8 mouse cellular contexts compared by ENCODE assay signal in genomic region chr12:52005877-52006632, GRCm38 (mm10). TPM values are rescaled to one million over a fixed set of nuclear protein-coding genes. Genes with fewer than 3 reads are reported as not detected.
DNase-seq lines count a peak whose midpoint lies in the region; ATAC-seq and TF ChIP-seq lines count a peak whose summit lies in the region.

Gene Dtd2, minus strand, starts transcription at chr12:52006501.

- intact Hi-C loops in left cerebral cortex, adult 2 months (cut with DNase I): loop anchor here (10.0 kb wide), 1 partner anchor 889 kb away; no protein-coding TSS in a partner anchor

- H3K4me3 ChIP-seq in hindbrain, postnatal 0 days (ENCODE audit: low read length): peak within 1 kb of the TSS; percentile 72
- peak within 1 kb of the TSS; percentile 85 for H3K4me3 ChIP-seq in left cerebral cortex, adult 2 months

- 2% methylated on average over 46 of the region's 46 CpGs for WGBS in hindbrain, postnatal 0 days

- peak; percentile 92 for DNase-seq in T-cell, adult 2 months (ENCODE audit: low spot score)
- peak; percentile 91 to 95 for DNase-seq in cerebellum, postnatal 36 days
- peak; percentile 90 for DNase-seq in gastrocnemius, adult 18-20 months (ENCODE audit: low spot score)
- peak; percentile 96 for DNase-seq in hindbrain, postnatal 0 days (ENCODE audit: low spot score)
- DNase-seq in left cerebral cortex, adult 2 months (ENCODE audit: extremely low spot score in 1 of 2, low spot score in 2 of 2): peak; percentile 91 to 93
- peak; percentile 91 for DNase-seq in right cerebral cortex, adult 2 months (ENCODE audit: low spot score in 2 of 2)
- peak; percentile 93 for DNase-seq in urinary bladder, postnatal 14 days (ENCODE audit: low spot score)

- H3K9ac ChIP-seq in hindbrain, postnatal 0 days (replicated peaks; ENCODE audit: low read length): peak within 1 kb of the TSS; percentile 60

- peak; percentile 98 for ATAC-seq in hindbrain, postnatal 0 days
- peak; percentile 95 for ATAC-seq in megakaryocyte, adult 5-6 weeks (ENCODE audit: poor library complexity, severe bottlenecking)

- H3K27me3 ChIP-seq in hindbrain, postnatal 0 days (ENCODE audit: insufficient read depth, low read length): no peaks in the 10 kb centered on the region

- peak within 1 kb of the TSS; percentile 74 for H3K4me2 ChIP-seq in hindbrain, postnatal 0 days (ENCODE audit: low read depth, low read length)

- H3K9me3 ChIP-seq in hindbrain, postnatal 0 days (ENCODE audit: low read length): no peaks in the 10 kb centered on the region

- no peaks in the 10 kb centered on the region for H3K4me1 ChIP-seq in hindbrain, postnatal 0 days (ENCODE audit: insufficient read depth, low read length)

- peak within 1 kb of the TSS; percentile 82 for H3K27ac ChIP-seq in hindbrain, postnatal 0 days
- H3K27ac ChIP-seq in left cerebral cortex, adult 2 months: peak within 1 kb of the TSS; percentile 74

- no peaks in the 10 kb centered on the region for H3K36me3 ChIP-seq in hindbrain, postnatal 0 days (ENCODE audit: insufficient read depth, low read length)

- TF ChIP-seq CTCF in hindbrain, postnatal 0 days (IDR thresholded peaks at IDR 0.05; ENCODE audit: low read depth): no peak
- no peak for TF ChIP-seq CTCF in left cerebral cortex, adult 2 months (IDR thresholded peaks at IDR 0.05)

RNA-seq across cellular contexts. Expression of gene Dtd2, which starts in this region (rescaled TPM):
- 1 to 10 TPM; 4.6 to 5.0 TPM for total RNA-seq in gastrocnemius, adult 18-20 months (2021)
- total RNA-seq in hindbrain, postnatal 0 days (2014; rRNA removed): 10.8 and 19.5 TPM in 2 replicates
- polyA plus RNA-seq in hindbrain, postnatal 0 days (2015; fragmentation: Nextera tagmentation; extraction: Ambion mirVana): 31.5 and 31.8 TPM in 2 replicates
- 10 to 100 TPM in 1 of 2 experiments, 1 to 10 TPM in 1; 8.5 to 12.2 TPM for total RNA-seq in left cerebral cortex, adult 2 months (2021)
- total RNA-seq in megakaryocyte, adult 5-6 weeks (2015): 7.5 and 9.1 TPM in 2 replicates
- 6.0 and 8.6 TPM in 2 replicates for total RNA-seq in megakaryocyte, adult 5-6 weeks (2017)

Comparison
In these comparisons a context has a peak if more than half of its experiments do, and no peak if none do; other contexts are left out.
1. Peak in every context shown above with its lines: DNase-seq, ATAC-seq, H3K4me3 ChIP-seq and H3K27ac ChIP-seq.